Mouse (Mus musculus) forebrain, embryonic 14.5 days (tissue): ENCODE measurements around the gene Kirrel. TPM values are rescaled to one million over a fixed set of nuclear protein-coding genes. Genes with fewer than 3 reads are reported as not detected.

ENCODE experiments used
- ATAC-seq: fragments of 200-750 bp; cut with Nextera tagmentation; 2 replicates; pipeline ENCODE4 v1.8.0; 2017; ENCODE audit warnings: mild to moderate bottlenecking, moderate library complexity
- DNase-seq: peaks from one replicate; pipeline ENCODE4 v3.0.0-alpha.2; 2015; ENCODE audit warnings: low spot score
- H3K27ac ChIP-seq: fragments of 300-500 bp; sonication (generic); 2 replicates; pipeline ENCODE4 v1.5.1; 2014; ENCODE audit warnings: low read depth, mild to moderate bottlenecking, control low read depth, low read length, moderate library complexity
- H3K27me3 ChIP-seq: fragments of 300-500 bp; sonication (generic); replicated peaks from 2 replicates; pipeline ENCODE4 v1.6.1; 2014; ENCODE audit warnings: low read length, control low read depth, mixed read lengths; ENCODE audit not compliant: control insufficient read depth, insufficient read depth
- H3K36me3 ChIP-seq: fragments of 300-500 bp; sonication (generic); 2 replicates; pipeline ENCODE4 v1.6.1; 2014; ENCODE audit warnings: low read length, control low read depth; ENCODE audit not compliant: control insufficient read depth, insufficient read depth
- H3K4me1 ChIP-seq: fragments of 300-500 bp; sonication (generic); 2 replicates; pipeline ENCODE4 v1.6.1; 2014; ENCODE audit warnings: antibody characterized with exemption, low read length, control low read depth; ENCODE audit not compliant: control insufficient read depth, insufficient read depth
- H3K4me2 ChIP-seq: fragments of 300-500 bp; sonication (generic); 2 replicates; pipeline ENCODE4 v1.6.1; 2014; ENCODE audit warnings: mild to moderate bottlenecking, control low read depth, low read length
- H3K4me3 ChIP-seq: fragments of 300-500 bp; sonication (generic); 2 replicates; pipeline ENCODE4 v1.5.1; 2014; ENCODE audit warnings: low read depth, low read length, control low read depth
- H3K9ac ChIP-seq: fragments of 300-500 bp; sonication (generic); 2 replicates; pipeline ENCODE4 v1.6.1; 2014; ENCODE audit warnings: mild to moderate bottlenecking, low read length, control low read depth, moderate library complexity
- H3K9me3 ChIP-seq: fragments of 300-500 bp; sonication (generic); replicated peaks from 2 replicates; pipeline ENCODE4 v1.6.1; 2016; ENCODE audit warnings: low read length, control low read depth, mixed read lengths; ENCODE audit not compliant: control insufficient read depth
- WGBS: fragments of 180-500 bp; shearing (Covaris S2); extraction: QIAGEN DNeasy Blood & Tissue Kit; methylation state at CpG from one replicate; pipeline ENCODE4 v1.1.7; 2014; 5-methylcytosine and 5-hydroxymethylcytosine counted together
- polyA plus RNA-seq: library from polyadenylated mRNA; unstranded; fragments of >200 nt; fragmentation: Nextera tagmentation; extraction: Ambion mirVana; gene quantifications from 2 replicates; pipeline ENCODE4 v1.2.1, GENCODE M21; 2014

Gene Kirrel
- polyA plus RNA-seq, 1 experiment from 2014 or later = 2.2 TPM

DNA sequence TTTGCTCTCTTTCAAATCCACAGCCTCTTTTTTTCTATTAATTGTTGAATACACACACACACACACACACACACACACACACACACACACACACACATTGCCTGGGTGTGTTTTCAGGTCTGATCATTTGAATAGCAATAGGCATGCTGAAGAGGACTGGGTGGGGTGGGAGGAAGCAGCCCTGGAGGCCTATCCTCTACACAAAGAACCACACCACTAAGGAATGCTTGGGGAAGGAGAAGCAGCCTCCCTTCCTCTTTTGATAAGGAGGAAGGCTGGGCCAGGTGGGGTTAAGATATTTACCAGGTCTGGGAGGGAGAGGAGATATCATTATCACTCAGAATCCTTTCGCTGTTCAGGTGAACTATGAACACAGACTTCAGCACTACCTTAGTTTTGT is 19.2 kb upstream of the Kirrel start:
- Histone ChIP-seq H3K27me3 (no peaks in the 10 kb centered on the region), H3K4me3 (no peak overlapping the region), H3K36me3 (no peaks in the 10 kb centered on the region), H3K9me3 (no peaks in the 10 kb centered on the region), H3K4me2 (no peak overlapping the region), H3K4me1 (no peaks in the 10 kb centered on the region), H3K27ac (no peak overlapping the region), H3K9ac (no peak overlapping the region)
- 63% methylated on average over 1 of the region's 1 CpGs for WGBS
- DNase-seq = no peak
- ATAC-seq = no peak

DNA sequence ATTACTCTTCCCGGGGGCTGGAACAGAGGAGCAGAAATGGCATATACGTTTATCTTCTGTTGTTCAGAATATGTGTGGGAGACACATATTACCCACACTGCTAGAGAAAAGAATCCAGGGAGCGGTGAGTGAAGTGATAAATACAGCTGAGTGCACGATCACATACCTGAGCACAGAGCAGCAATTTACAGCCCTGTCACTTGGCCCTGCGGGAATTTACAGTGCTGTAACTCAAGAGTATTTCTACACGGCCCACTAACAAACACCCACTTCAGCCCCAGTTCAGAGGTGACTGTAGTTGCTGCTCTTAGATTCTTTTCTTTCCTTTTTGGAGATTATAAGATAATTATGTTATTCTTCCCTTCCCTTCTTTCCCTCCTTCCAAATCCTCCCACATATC is 18.8 kb upstream of the Kirrel start:
- Histone ChIP-seq H3K36me3 (no peaks in the 10 kb centered on the region), H3K4me1 (no peaks in the 10 kb centered on the region), H3K9ac (no peak overlapping the region), H3K4me3 (no peak overlapping the region), H3K27me3 (no peaks in the 10 kb centered on the region), H3K27ac (no peak overlapping the region), H3K4me2 (no peak overlapping the region), H3K9me3 (no peaks in the 10 kb centered on the region)
- DNase-seq = no peak
- ATAC-seq = no peak
- WGBS = 70% methylated on average over 6 of the region's 6 CpGs

DNA sequence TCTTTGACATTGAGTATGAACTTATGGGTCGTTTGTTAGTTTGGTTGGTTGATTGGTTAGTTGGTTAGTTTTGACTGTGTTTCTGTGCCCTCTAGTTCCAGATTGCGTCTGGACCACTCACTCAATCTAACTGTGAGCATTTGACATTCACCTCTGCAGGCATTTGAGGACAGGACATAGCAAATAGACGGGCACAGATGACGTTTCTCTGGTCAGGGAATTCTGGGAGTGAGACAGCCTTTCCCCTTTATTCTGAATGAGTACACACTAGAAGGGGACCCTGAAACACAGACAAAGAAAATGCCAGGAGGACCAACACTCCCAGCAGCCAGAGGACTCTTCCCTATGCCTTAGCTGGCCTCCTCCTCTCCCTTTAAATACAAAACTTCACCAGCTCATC is 2.1 kb upstream of the Kirrel start:
- DNase-seq (no peak), ATAC-seq (no peak)
- H3K36me3 ChIP-seq = no peaks in the 10 kb centered on the region
- H3K27ac ChIP-seq = no peak overlapping the region
- 82% methylated on average over 4 of the region's 4 CpGs for WGBS
- peaks cover 6% of the 10 kb centered on the region; the same call in 1 of the 2 replicates for H3K4me1 ChIP-seq
- no peak overlapping the region for H3K9ac ChIP-seq
- no peak overlapping the region for H3K4me3 ChIP-seq
- no peaks in the 10 kb centered on the region for H3K27me3 ChIP-seq
- no peak overlapping the region for H3K4me2 ChIP-seq
- no peaks in the 10 kb centered on the region for H3K9me3 ChIP-seq

DNA sequence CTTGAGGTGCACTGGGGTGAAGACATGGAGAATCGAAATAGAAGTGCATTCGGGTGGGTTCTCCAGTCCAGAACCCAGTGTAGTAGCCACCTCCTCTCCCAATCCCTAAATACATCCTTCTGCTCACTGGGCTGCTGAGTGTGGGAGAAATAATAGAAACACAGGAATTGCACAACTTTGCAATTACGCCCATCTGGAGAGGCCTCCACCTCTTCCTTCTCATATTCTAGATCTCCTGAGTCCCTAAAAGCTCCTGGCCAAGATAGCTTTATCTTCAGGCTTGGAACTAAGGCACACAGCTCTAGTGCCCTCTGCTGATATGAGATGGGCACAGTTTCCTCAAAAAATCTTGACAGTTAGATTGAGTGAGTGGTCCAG is 880 bp upstream of the Kirrel start:
- peaks cover 12% of the 10 kb centered on the region; the same call in 1 of the 2 replicates for H3K4me1 ChIP-seq
- no peak for ATAC-seq
- H3K27me3 ChIP-seq = no peaks in the 10 kb centered on the region
- 77% methylated on average over 3 of the region's 3 CpGs for WGBS
- 0 out of 2 replicates have a peak overlapping the region, but pooled peaks have one; percentile 71 for H3K27ac ChIP-seq
- no peak overlapping the region for H3K9ac ChIP-seq
- H3K9me3 ChIP-seq = no peaks in the 10 kb centered on the region
- DNase-seq = peak; percentile 84
- H3K36me3 ChIP-seq = no peaks in the 10 kb centered on the region
- H3K4me3 ChIP-seq = no peak overlapping the region
- H3K4me2 ChIP-seq = peak overlapping the region; percentile 83; the same call in 1 of the 2 replicates

DNA sequence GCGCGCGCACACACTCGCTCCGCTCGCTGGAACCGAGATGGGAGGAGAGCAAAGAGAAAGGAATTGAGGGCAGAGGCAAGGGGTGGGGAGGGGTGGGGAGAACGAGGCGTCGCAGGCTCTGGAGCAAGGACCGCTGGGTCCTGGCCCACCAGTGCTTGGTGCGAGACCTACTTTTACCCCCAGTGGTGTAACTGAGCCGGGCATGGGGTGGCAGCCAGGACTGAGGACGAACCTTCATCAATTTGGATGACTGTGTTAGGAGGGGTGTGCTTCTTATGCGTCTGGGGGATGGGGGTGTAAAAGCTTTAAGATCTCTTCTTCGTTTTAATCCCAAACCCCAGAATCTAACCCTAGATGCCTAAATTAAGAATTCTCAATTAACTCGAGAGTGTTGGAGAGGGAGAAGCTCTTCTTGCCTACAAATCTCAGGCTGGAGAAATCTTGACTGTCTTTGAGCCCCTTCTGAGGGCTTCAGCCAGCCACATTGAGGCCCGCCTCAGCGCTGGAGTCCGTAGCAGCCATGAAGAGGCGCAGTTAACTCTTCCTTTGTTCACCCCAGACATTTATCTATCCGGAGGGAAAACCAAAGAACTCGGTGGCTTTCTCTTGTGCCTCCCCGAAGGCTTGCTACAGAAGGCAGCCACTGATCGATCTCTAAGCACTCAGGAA is 356 bp upstream of the Kirrel start:
- no peak for DNase-seq
- peak overlapping the region; percentile 83 for H3K4me2 ChIP-seq
- WGBS = 2% methylated on average over 24 of the region's 25 CpGs
- peaks cover 15% of the 10 kb centered on the region; the same call in 1 of the 2 replicates for H3K4me1 ChIP-seq
- no peaks in the 10 kb centered on the region for H3K9me3 ChIP-seq
- peak overlapping the region; percentile 71; the same call in 1 of the 2 replicates for H3K27ac ChIP-seq
- H3K4me3 ChIP-seq = peak overlapping the region; percentile 67
- no peak for ATAC-seq
- no peaks in the 10 kb centered on the region for H3K27me3 ChIP-seq
- H3K9ac ChIP-seq = peak overlapping the region; percentile 80
- no peaks in the 10 kb centered on the region for H3K36me3 ChIP-seq

GRCm38 (mm10) chr3:87173486-87174085 is 961 bp downstream of the Kirrel start:
- Histone ChIP-seq H3K4me2 (peak overlapping the region; percentile 83), H3K27ac (peak overlapping the region; percentile 71), H3K4me1 (peaks cover 15% of the 10 kb centered on the region), H3K36me3 (no peaks in the 10 kb centered on the region), H3K27me3 (no peaks in the 10 kb centered on the region), H3K9ac (peak overlapping the region; percentile 80), H3K9me3 (no peaks in the 10 kb centered on the region), H3K4me3 (peak overlapping the region; percentile 67)
- ATAC-seq = peak; percentile 21
- 4% methylated on average over 8 of the region's 8 CpGs for WGBS
- no peak for DNase-seq

GRCm38 (mm10) chr3:87173103-87173444 is 1.5 kb downstream of the Kirrel start:
- ATAC-seq (0 out of 2 replicates have a peak, but pooled peaks have one; percentile 1), DNase-seq (no peak)
- peaks cover 15% of the 10 kb centered on the region for H3K4me1 ChIP-seq
- no peaks in the 10 kb centered on the region for H3K9me3 ChIP-seq
- H3K9ac ChIP-seq = peak overlapping the region; percentile 80
- 0% methylated on average over 2 of the region's 2 CpGs for WGBS
- peak overlapping the region; percentile 83 for H3K4me2 ChIP-seq
- H3K4me3 ChIP-seq = peak overlapping the region; percentile 67
- peak overlapping the region; percentile 58 for H3K27ac ChIP-seq
- H3K27me3 ChIP-seq = no peaks in the 10 kb centered on the region
- no peaks in the 10 kb centered on the region for H3K36me3 ChIP-seq

GRCm38 (mm10) chr3:87172351-87173102 is 2.0 kb downstream of the Kirrel start:
- Histone ChIP-seq H3K27ac (peak overlapping the region; percentile 58), H3K36me3 (no peaks in the 10 kb centered on the region), H3K4me3 (peak overlapping the region; percentile 67), H3K4me2 (peak overlapping the region; percentile 83), H3K4me1 (peaks cover 15% of the 10 kb centered on the region), H3K27me3 (no peaks in the 10 kb centered on the region), H3K9ac (peak overlapping the region; percentile 80), H3K9me3 (no peaks in the 10 kb centered on the region)
- DNase-seq (no peak), ATAC-seq (0 out of 2 replicates have a peak, but pooled peaks have one; percentile 3)
- 2% methylated on average over 15 of the region's 15 CpGs for WGBS
